Mouse (Mus musculus): ENCODE results near the gene Tmem101. TPM values are rescaled to one million over a fixed set of nuclear protein-coding genes. Genes with fewer than 3 reads are reported as not detected.

Gene Tmem101
- total RNA-seq, 1 experiment from 2014 or later, result 22.1 TPM

- no peak for DNase-seq
These were observed 534 bp upstream of the Tmem101 start for GRCm38 (mm10) chr11:102156786-102157089.

- no peak for DNase-seq
These were observed 8.8 kb downstream of the Tmem101 start for GRCm38 (mm10) chr11:102147213-102147989.

- no peak for DNase-seq
These were observed 9.7 kb downstream of the Tmem101 start for GRCm38 (mm10) chr11:102146531-102146930.

GRCm38 (mm10) chr11:102146005-102146404 is 10.2 kb downstream of the Tmem101 start:
- peak; percentile 33 for DNase-seq

GRCm38 (mm10) chr11:102145471-102146001 is 10.7 kb downstream of the Tmem101 start, which contains the start of gene Nags:
TSS of gene Nags (plus strand) at chr11:102145513.
- peak; percentile 9 for DNase-seq

GRCm38 (mm10) chr11:102144957-102145470 is 11.2 kb downstream of the Tmem101 start:
- DNase-seq, result no peak

GRCm38 (mm10) chr11:102142355-102142754 is 13.8 kb downstream of the Tmem101 start:
- DNase-seq, result no peak

GRCm38 (mm10) chr11:102140508-102140907 is 15.7 kb downstream of the Tmem101 start:
- DNase-seq, result peak; percentile 48

GRCm38 (mm10) chr11:102138447-102138740 is 17.8 kb downstream of the Tmem101 start:
- peak; percentile 67 for DNase-seq

GRCm38 (mm10) chr11:102137625-102138446 is 18.4 kb downstream of the Tmem101 start:
- DNase-seq, result no peak

GRCm38 (mm10) chr11:102134516-102134915 is 21.7 kb downstream of the Tmem101 start:
- DNase-seq, result no peak

- DNase-seq, result no peak
These were observed 38.8 kb downstream of the Tmem101 start for GRCm38 (mm10) chr11:102117386-102117785.

GRCm38 (mm10) chr11:102116241-102116640 is 40.0 kb downstream of the Tmem101 start:
- DNase-seq, result no peak

GRCm38 (mm10) chr11:102111576-102111975 is 44.6 kb downstream of the Tmem101 start:
- no peak for DNase-seq

GRCm38 (mm10) chr11:102107732-102108131 is 48.5 kb downstream of the Tmem101 start, which contains the start of gene Pyy:
TSS of gene Pyy (minus strand) at chr11:102107832.
- DNase-seq, result no peak

- no peak for DNase-seq
These were observed 49.3 kb downstream of the Tmem101 start for GRCm38 (mm10) chr11:102106911-102107310.

Other genes starting within 250 kb of the Tmem101 start
- not detected in 2 replicates for gene Sost, start 189.4 kb downstream of the Tmem101 start, total RNA-seq (2021)
- gene Cfap97d1, start 172.1 kb downstream of the Tmem101 start, total RNA-seq (2021), result not detected in 2 replicates
- 77.9 and 78.9 TPM in 2 replicates for gene Dusp3, start 169.4 kb downstream of the Tmem101 start, total RNA-seq (2021)
- 10.4 and 12.6 TPM in 2 replicates for gene Mpp3, start 127.9 kb downstream of the Tmem101 start, total RNA-seq (2021)
- 36.8 and 46.2 TPM in 2 replicates for gene Cd300lg, start 114.9 kb downstream of the Tmem101 start, total RNA-seq (2021)
- gene Mpp2, start 67.9 kb downstream of the Tmem101 start, total RNA-seq (2021), result 8.7 and 11.8 TPM in 2 replicates
- not detected in 2 replicates for gene Ppy, start 55.1 kb downstream of the Tmem101 start, total RNA-seq (2021)
- gene Pyy, start 48.6 kb downstream of the Tmem101 start, total RNA-seq (2021), result not detected in 2 replicates
- 0.27 and 1.3 TPM in 2 replicates for gene Nags, start 10.9 kb downstream of the Tmem101 start, total RNA-seq (2021)
- gene Lsm12, start 28.9 kb upstream of the Tmem101 start, total RNA-seq (2021), result 72.6 and 92.6 TPM in 2 replicates
- 132 and 143 TPM in 2 replicates for gene G6pc3, start 33.2 kb upstream of the Tmem101 start, total RNA-seq (2021)
- gene Hdac5, start 73.8 kb upstream of the Tmem101 start, total RNA-seq (2021), result 79.9 and 117 TPM in 2 replicates
- gene BC030867, start 92.5 kb upstream of the Tmem101 start, total RNA-seq (2021), result 1.3 and 1.5 TPM in 2 replicates
- gene Asb16, start 112.3 kb upstream of the Tmem101 start, total RNA-seq (2021), result 0.36 TPM in 1 of 2 replicates, not detected in the other
- 50.6 and 63.0 TPM in 2 replicates for gene Tmub2, start 128.5 kb upstream of the Tmem101 start, total RNA-seq (2021)
- 53.6 and 62.4 TPM in 2 replicates for gene Atxn7l3, start 140.2 kb upstream of the Tmem101 start, total RNA-seq (2021)
- gene Ubtf, start 163.3 kb upstream of the Tmem101 start, total RNA-seq (2021), result 113 and 116 TPM in 2 replicates
- gene Slc4a1, start 209.8 kb upstream of the Tmem101 start, total RNA-seq (2021), result 1.0 and 1.8 TPM in 2 replicates
- gene Rundc3a, start 237.0 kb upstream of the Tmem101 start, total RNA-seq (2021), result 24.4 and 39.7 TPM in 2 replicates